Mouse (Mus musculus): ENCODE results near the gene Frat2.

- TF ChIP-seq POLR2A (IDR thresholded peaks at IDR 0.05; ENCODE audit: extremely low read depth, insufficient read depth, low read length) (no peak), CTCF (IDR thresholded peaks at IDR 0.05; ENCODE audit: extremely low read depth, insufficient read depth, low read length) (no peak)
These were observed 36.0 kb upstream of the Frat2 start for GRCm38 (mm10) chr19:41883882-41884281.
